Mouse (Mus musculus): ENCODE measurements around the gene C2cd4a.

- TF ChIP-seq EP300 (IDR thresholded peaks at IDR 0.05; ENCODE audit: low read depth) (peak; percentile 92), CTCF (IDR thresholded peaks at IDR 0.05; ENCODE audit: low read depth) (no peak)
Observed at GRCm38 (mm10) chr9:67863332-67863731, 31.2 kb upstream of the C2cd4a start.

Data from liver, embryonic 14.5 days (tissue).